Mouse (Mus musculus) heart, embryonic 12.5 days (tissue): ENCODE measurements around the gene Zfp428. TPM values are rescaled to one million over a fixed set of nuclear protein-coding genes. Genes with fewer than 3 reads are reported as not detected.
A peak's percentile ranks its signal among the peaks of the same experiment; 100 is the strongest.

Source experiments
- ATAC-seq: fragments of 200-750 bp; cut with Nextera tagmentation; 2 replicates; pipeline ENCODE4 v1.8.0; 2017; ENCODE audit warnings: moderate TSS enrichment, moderate library complexity; ENCODE audit not compliant: insufficient number of reproducible peaks, low FRiP score
- H3K27ac ChIP-seq: fragments of 300-500 bp; sonication (generic); 2 replicates; pipeline ENCODE4 v1.5.1; 2016; ENCODE audit warnings: mild to moderate bottlenecking, moderate library complexity; ENCODE audit not compliant: poor library complexity, severe bottlenecking
- H3K27me3 ChIP-seq: fragments of 300-500 bp; sonication (generic); replicated peaks from 2 replicates; pipeline ENCODE4 v1.6.1; 2016; ENCODE audit warnings: mild to moderate bottlenecking, moderate library complexity
- H3K36me3 ChIP-seq: fragments of 300-500 bp; sonication (generic); 2 replicates; pipeline ENCODE4 v1.6.1; 2016; ENCODE audit warnings: mild to moderate bottlenecking, moderate library complexity
- H3K4me1 ChIP-seq: fragments of 300-500 bp; sonication (generic); replicated peaks from 2 replicates; pipeline ENCODE4 v1.6.1; 2016; ENCODE audit warnings: mild to moderate bottlenecking
- H3K4me2 ChIP-seq: fragments of 300-500 bp; sonication (generic); 2 replicates; pipeline ENCODE4 v1.6.1; 2016; ENCODE audit warnings: mild to moderate bottlenecking, moderate library complexity
- H3K4me3 ChIP-seq: fragments of 300-500 bp; sonication (generic); 2 replicates; pipeline ENCODE4 v1.5.1; 2016; ENCODE audit warnings: mild to moderate bottlenecking
- H3K9ac ChIP-seq: fragments of 300-500 bp; sonication (generic); 2 replicates; pipeline ENCODE4 v1.6.1; 2016; ENCODE audit warnings: mild to moderate bottlenecking, moderate library complexity
- H3K9me3 ChIP-seq: fragments of 300-500 bp; sonication (generic); replicated peaks from 2 replicates; pipeline ENCODE4 v1.6.1; 2016; ENCODE audit warnings: mild to moderate bottlenecking, moderate library complexity
- WGBS: fragments of 180-500 bp; shearing (Covaris S2); methylation state at CpG from one replicate; pipeline ENCODE4 v1.1.7; 2016; 5-methylcytosine and 5-hydroxymethylcytosine counted together
- polyA plus RNA-seq: library from polyadenylated mRNA; unstranded; fragments of >200 nt; fragmentation: Nextera tagmentation; extraction: Ambion mirVana; gene quantifications from 2 replicates; pipeline ENCODE4 v1.2.1, GENCODE M21; 2016

Gene Zfp428
- polyA plus RNA-seq, 1 experiment from 2014 or later, result 31.9 TPM

DNA sequence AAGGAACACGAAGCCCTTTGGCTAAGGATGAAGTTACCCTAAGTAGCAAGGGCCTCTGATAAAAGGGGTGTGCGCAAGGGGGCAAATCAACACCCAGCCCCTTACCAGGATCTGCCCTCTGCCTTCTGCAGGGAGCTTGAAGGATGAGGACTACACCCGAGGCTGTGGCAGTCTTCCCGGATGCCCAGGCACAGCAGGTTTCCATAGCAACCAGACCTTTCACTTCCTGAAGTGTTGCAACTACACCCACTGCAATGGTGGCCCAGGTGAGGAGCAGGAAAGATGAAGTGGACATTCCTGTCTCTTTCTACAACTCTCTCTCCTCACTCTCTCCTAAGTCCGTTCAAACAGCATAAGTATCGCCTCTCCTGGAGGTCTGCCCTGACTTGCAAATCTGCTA, 34.4 kb upstream of the Zfp428 start:
- Histone ChIP-seq H3K27me3 (no peaks in the 10 kb centered on the region; the same call in 1 of the 2 replicates), H3K9me3 (peaks cover 13% of the 10 kb centered on the region; the same call in 1 of the 2 replicates), H3K4me2 (no peak overlapping the region), H3K9ac (no peak overlapping the region), H3K36me3 (no peaks in the 10 kb centered on the region; the same call in 1 of the 2 replicates), H3K4me1 (no peaks in the 10 kb centered on the region), H3K4me3 (no peak overlapping the region), H3K27ac (no peak overlapping the region)
- WGBS, result 78% methylated on average over 6 of the region's 6 CpGs
- ATAC-seq, result no peak

DNA sequence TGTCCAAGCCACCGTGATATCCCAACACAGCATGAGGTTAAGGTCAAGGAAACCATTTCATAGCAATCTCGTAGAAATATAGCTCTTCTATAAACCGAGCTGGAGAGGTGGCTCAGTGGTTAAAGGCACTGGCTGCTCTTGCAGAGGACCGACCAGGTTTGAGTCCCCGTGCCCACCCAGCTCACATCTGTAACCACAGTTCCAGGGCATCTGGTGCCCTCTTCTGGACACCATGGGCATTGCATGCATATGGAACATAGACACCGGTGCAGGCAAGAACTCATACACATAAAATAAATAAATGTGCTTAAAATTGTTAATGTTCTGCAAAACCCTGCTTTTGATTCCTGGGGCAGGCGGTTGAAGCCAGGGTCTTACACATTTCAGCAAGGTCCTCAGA, 33.9 kb upstream of the Zfp428 start:
- Histone ChIP-seq H3K4me1 (no peaks in the 10 kb centered on the region), H3K36me3 (no peaks in the 10 kb centered on the region; the same call in 1 of the 2 replicates), H3K9me3 (peaks cover 18% of the 10 kb centered on the region; the same call in 1 of the 2 replicates), H3K27me3 (no peaks in the 10 kb centered on the region; the same call in 1 of the 2 replicates), H3K27ac (no peak overlapping the region), H3K9ac (no peak overlapping the region), H3K4me3 (no peak overlapping the region), H3K4me2 (no peak overlapping the region)
- ATAC-seq, result no peak
- WGBS, result 73% methylated on average over 7 of the region's 7 CpGs

DNA sequence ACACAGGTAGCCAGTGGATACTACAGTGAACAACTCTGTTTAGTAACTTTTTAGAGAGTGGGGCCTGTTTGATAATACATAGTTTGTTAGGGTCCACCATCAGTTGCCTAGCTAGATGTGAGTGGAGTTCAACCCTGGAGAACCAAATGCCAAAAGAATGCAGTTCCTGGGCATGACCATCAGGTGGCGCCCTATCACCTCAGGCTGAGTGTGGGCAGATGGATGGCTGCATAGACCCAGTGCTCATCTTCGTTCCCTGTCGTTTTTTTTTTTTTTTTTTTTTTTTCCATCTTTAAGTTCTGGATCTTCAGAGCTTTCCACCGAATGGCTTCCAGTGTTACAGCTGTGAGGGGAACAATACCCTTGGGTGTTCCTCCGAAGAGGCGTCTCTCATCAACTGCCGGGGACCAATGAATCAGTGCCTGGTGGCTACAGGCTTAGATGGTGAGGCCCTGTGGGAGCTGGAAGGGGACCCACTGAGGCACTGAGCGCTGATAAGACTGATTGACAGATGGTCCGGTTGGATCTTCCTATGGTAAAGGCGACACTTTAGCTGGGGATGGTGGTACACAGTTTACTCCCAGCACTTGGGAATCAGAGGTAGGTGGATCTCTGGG, 32.8 kb upstream of the Zfp428 start:
- H3K27ac ChIP-seq, result no peak overlapping the region
- H3K4me2 ChIP-seq, result no peak overlapping the region
- H3K36me3 ChIP-seq, result no peaks in the 10 kb centered on the region; the same call in 1 of the 2 replicates
- peaks cover 8% of the 10 kb centered on the region; the same call in 1 of the 2 replicates for H3K27me3 ChIP-seq
- WGBS, result 47% methylated on average over 10 of the region's 10 CpGs
- no peaks in the 10 kb centered on the region for H3K4me1 ChIP-seq
- H3K9me3 ChIP-seq, result peaks cover 16% of the 10 kb centered on the region; the same call in 1 of the 2 replicates
- ATAC-seq, result no peak; the same call in 1 of the 2 replicates
- no peak overlapping the region for H3K4me3 ChIP-seq
- no peak overlapping the region for H3K9ac ChIP-seq

DNA sequence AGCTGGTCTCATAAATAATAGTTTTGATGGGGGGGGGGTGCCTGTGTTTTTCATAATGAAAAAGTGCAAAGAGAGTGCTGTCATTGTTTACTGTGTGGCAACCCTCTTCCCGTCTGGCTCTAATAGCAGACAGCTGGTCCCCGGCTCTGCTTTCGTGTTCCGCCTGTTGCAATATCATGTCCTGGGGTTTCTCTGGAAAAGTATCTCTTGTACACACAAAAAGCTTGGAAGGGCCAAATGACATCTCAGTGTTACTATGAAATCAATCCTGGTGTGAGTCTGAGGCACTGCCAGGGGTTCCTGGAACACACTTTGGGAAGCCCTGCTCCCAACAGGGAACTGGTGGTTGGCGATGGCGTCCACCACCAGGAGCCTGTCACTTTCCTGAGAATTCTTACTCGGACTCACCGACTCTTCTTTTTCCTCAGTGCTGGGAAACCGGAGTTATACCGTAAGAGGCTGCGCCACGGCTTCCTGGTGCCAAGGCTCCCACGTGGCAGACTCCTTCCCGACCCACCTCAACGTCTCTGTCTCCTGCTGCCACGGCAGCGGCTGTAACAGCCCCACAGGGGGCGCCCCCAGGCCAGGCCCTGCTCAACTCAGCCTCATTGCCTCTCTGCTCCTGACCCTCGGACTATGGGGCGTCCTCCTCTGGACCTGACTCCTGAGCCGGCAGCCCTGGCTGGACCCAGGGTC, 31.8 kb upstream of the Zfp428 start:
- Histone ChIP-seq H3K27ac (no peak overlapping the region), H3K36me3 (no peaks in the 10 kb centered on the region; the same call in 1 of the 2 replicates), H3K4me3 (no peak overlapping the region), H3K27me3 (peaks cover 16% of the 10 kb centered on the region), H3K4me2 (no peak overlapping the region), H3K9me3 (0 out of 2 replicates have a peak, but pooled peaks cover 9% of the 10 kb centered on the region), H3K4me1 (no peaks in the 10 kb centered on the region), H3K9ac (no peak overlapping the region)
- WGBS, result 43% methylated on average over 21 of the region's 21 CpGs
- no peak for ATAC-seq

DNA sequence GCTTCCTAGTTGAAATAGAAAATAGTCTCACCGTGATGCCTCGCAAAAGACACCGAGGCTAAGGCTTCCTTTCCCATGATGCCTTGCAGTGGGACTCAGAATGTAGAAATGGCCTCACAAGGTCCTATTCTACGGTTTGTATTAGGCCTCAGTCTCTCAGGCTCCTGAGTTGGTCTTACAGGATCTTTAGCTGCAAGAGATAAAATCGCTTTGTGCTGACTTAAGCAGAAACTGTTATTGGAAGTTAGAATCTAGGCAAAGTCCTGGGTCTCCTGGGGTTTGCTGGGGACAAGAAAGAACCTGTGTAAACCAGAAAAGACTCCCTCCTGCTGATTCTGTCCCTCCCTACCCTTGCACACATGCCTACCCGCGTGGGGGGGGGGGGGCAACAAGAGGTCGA, 30.5 kb upstream of the Zfp428 start:
- H3K9me3 ChIP-seq, result 0 out of 2 replicates have a peak, but pooled peaks cover 9% of the 10 kb centered on the region
- peaks cover 30% of the 10 kb centered on the region for H3K27me3 ChIP-seq
- 74% methylated on average over 8 of the region's 8 CpGs for WGBS
- no peak overlapping the region for H3K9ac ChIP-seq
- no peak overlapping the region for H3K4me2 ChIP-seq
- no peaks in the 10 kb centered on the region; the same call in 1 of the 2 replicates for H3K36me3 ChIP-seq
- H3K4me1 ChIP-seq, result peaks cover 4% of the 10 kb centered on the region
- no peak overlapping the region for H3K27ac ChIP-seq
- ATAC-seq, result no peak
- H3K4me3 ChIP-seq, result no peak overlapping the region

DNA sequence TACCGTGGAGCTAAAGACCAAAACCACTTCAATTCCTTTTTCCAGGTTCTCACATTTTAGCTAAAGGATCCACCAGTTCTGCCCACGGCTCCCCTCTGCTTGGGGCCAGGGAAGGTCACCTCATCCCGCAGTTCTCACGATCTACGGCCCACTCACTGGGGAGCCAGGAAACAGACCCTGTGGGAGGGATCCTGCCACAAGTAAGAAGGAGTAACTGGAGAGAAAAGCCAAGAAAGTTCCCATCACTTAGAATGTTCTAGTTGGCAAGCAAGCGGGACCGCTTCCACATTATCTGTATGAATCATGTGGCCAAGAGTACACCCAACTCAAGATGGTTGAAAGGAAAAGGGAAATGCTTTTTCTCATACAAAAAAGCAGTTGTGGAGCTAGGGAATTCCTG, 29.9 kb upstream of the Zfp428 start:
- WGBS, result 79% methylated on average over 7 of the region's 7 CpGs
- Histone ChIP-seq H3K27ac (no peak overlapping the region), H3K27me3 (peaks cover 35% of the 10 kb centered on the region), H3K4me1 (peaks cover 8% of the 10 kb centered on the region), H3K36me3 (no peaks in the 10 kb centered on the region; the same call in 1 of the 2 replicates), H3K9me3 (0 out of 2 replicates have a peak, but pooled peaks cover 9% of the 10 kb centered on the region), H3K4me2 (no peak overlapping the region), H3K4me3 (no peak overlapping the region), H3K9ac (no peak overlapping the region)
- ATAC-seq, result no peak

DNA sequence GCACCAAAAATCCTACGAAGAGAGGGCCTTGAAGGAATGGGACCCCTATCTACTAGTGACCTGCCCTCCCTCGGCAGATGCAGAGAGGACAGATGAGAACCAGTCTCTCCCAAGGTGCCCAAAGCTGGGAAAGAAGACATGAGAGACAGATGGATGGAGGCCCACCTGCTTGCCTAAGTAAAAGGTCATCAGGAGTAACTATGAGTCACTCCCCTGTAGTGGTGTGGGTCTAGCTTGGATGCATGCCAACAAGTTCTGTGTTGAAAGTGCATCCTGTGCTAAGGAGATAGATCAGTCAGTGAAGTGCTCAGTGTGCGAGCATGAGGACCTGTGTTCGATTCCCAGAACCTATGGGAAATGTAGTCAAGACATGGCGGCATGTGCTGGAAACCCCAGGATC, 27.9 kb upstream of the Zfp428 start:
- H3K4me3 ChIP-seq, result no peak overlapping the region
- no peak overlapping the region for H3K4me2 ChIP-seq
- peaks cover 56% of the 10 kb centered on the region for H3K27me3 ChIP-seq
- H3K36me3 ChIP-seq, result no peaks in the 10 kb centered on the region
- H3K9ac ChIP-seq, result no peak overlapping the region
- H3K27ac ChIP-seq, result no peak overlapping the region
- WGBS, result 77% methylated on average over 5 of the region's 5 CpGs
- 0 out of 2 replicates have a peak, but pooled peaks cover 5% of the 10 kb centered on the region for H3K9me3 ChIP-seq
- H3K4me1 ChIP-seq, result peaks cover 8% of the 10 kb centered on the region
- ATAC-seq, result no peak

DNA sequence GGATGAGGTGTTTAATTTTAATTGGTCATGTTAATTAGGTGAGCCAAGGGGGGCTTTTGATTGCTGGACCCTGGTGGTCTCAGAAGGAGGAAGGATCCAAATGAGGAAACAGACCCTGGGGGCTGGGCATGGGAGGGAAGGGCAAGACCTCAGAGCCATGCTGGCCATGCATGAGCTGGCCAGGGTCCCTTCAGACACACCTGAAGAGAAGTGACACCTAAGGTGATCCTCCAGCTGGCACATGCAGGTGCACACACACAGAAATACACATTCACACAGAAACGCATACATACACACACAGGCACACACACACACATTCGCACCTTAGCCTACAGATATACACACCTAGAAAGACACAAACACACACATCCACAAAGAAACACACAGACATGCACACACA, 27.1 kb upstream of the Zfp428 start:
- no peak for ATAC-seq
- no peak overlapping the region for H3K27ac ChIP-seq
- H3K9ac ChIP-seq, result no peak overlapping the region
- H3K36me3 ChIP-seq, result no peaks in the 10 kb centered on the region
- H3K4me3 ChIP-seq, result no peak overlapping the region
- peaks cover 64% of the 10 kb centered on the region for H3K27me3 ChIP-seq
- H3K4me2 ChIP-seq, result no peak overlapping the region
- H3K4me1 ChIP-seq, result peaks cover 8% of the 10 kb centered on the region
- 0 out of 2 replicates have a peak, but pooled peaks cover 5% of the 10 kb centered on the region for H3K9me3 ChIP-seq
- WGBS, result 92% methylated on average over 2 of the region's 2 CpGs

DNA sequence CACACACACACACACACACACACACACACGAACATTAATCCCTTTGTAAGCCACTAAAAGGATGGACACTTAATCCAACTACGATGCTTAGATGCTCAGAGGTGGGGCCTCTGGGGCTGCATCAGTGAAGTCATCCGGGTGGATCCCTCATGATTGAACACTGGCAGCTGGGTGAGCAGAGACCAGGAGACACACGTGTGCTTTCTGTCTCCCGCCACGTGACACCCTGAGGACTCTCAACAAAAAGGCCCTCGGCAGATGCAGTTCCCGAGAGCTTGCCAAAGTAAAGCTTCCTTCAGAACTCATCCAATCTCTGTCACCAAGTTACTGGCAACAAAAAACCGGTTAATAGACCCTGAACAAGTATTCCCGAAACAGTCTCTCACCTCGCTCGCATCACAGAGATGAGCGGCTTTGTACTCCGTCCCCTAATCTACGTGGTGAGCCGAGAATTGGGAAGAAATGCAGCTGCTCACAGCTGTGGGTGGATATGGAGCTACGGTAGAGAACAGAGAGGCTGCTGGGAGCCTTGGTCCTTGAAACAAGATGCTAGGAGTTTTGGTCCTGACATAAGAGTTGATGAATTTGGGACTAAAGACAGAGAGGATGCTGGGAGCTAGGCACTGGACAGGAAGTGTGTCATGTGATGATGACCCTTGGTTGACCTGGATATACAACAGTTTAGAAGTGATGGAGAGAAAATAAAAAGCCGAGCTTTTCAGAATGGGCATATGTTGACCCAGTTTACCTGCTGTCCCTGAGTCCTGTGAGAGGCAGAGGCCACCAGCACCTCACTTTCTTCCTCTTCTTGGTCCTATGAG, 26.5 kb upstream of the Zfp428 start:
- Histone ChIP-seq H3K9ac (no peak overlapping the region), H3K27me3 (peaks cover 70% of the 10 kb centered on the region)
- ATAC-seq, result no peak

DNA sequence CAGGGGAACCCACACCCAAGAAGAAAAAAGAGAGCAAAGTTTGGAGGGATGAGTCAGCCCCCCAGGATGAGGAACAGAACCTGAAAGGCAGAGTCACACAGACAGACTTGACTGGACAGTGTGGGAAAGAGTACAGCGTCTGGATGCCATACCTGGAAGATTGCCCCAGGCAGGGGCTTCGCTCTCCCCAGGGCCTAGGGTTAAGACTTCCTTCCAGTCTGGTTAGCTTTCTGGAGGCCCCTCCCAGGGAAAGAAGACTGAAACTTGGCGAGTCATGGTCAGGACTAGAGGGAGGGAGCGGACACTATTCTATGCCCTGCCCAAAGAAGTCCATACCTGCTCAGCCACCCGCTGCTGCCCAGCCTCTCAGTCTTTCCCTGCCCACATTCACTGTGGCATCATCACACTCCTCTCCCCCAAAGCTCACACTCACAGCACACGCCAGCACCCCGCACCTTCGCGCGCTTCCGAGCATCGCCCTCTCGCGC, 25.8 kb upstream of the Zfp428 start:
- Histone ChIP-seq H3K27me3 (peaks cover 77% of the 10 kb centered on the region), H3K27ac (no peak overlapping the region), H3K9ac (peak overlapping the region; percentile 81), H3K9me3 (0 out of 2 replicates have a peak, but pooled peaks cover 5% of the 10 kb centered on the region), H3K4me1 (peaks cover 8% of the 10 kb centered on the region), H3K4me3 (peak overlapping the region; percentile 70), H3K4me2 (peak overlapping the region; percentile 99), H3K36me3 (no peaks in the 10 kb centered on the region)
- peak; percentile 27; the same call in 1 of the 2 replicates for ATAC-seq
- WGBS, result 16% methylated on average over 14 of the region's 14 CpGs

More for the DNA sequence above, 26.5 kb upstream of the Zfp428 start:
- 62% methylated on average over 18 of the region's 18 CpGs for WGBS
- Histone ChIP-seq H3K9me3 (0 out of 2 replicates have a peak, but pooled peaks cover 5% of the 10 kb centered on the region), H3K36me3 (no peaks in the 10 kb centered on the region), H3K27ac (no peak overlapping the region), H3K4me3 (no peak overlapping the region), H3K4me1 (peaks cover 8% of the 10 kb centered on the region), H3K4me2 (no peak overlapping the region)
